Mouse (Mus musculus): ENCODE measurements around the gene Gal3st3.

DNA sequence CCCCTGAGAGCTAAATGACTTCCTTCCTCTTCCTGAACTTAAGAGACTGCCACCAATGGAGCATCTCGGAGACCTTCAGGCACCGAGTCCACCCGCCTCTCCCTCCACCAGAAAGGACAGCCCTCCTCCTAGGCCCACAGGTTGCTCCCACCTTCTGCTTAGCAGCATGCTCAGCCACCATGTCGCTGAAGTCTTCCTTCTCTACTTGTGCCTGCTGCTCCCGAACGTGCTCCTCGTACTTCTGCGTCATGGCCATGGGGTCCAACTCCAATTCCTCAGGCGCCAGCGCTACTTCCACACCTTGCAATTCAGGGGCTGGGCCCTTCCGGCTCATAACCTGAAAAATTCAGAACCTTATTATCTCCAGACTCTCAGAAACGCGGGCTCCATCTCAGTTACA is 23.5 kb upstream of the Gal3st3 start:
- no peak for TF ChIP-seq CTCF (IDR thresholded peaks at IDR 0.05; ENCODE audit: insufficient read depth, low read length)
- no peak for TF ChIP-seq POLR2A (IDR thresholded peaks at IDR 0.05; ENCODE audit: borderline replicate concordance, extremely low read depth, low read depth, low read length)

Measured in lung, adult 2 months (tissue).